Mouse (Mus musculus) ES-E14 (cell line): ENCODE data around the gene Adamtsl4.

Experiments used
- MAFK ChIP-seq: IDR thresholded peaks from 2 replicates; pipeline ENCODE4 v1.6.1; 2014; ENCODE audit warnings: mild to moderate bottlenecking, low read depth, low read length, inconsistent platforms; ENCODE audit not compliant: insufficient read depth
- ZC3H11A ChIP-seq: IDR thresholded peaks from 2 replicates; pipeline ENCODE4 v1.6.1; 2012; ENCODE audit warnings: low read depth, mild to moderate bottlenecking, inconsistent platforms, low read length, borderline replicate concordance
- ZNF384 ChIP-seq: IDR thresholded peaks from 2 replicates; pipeline ENCODE4 v1.6.1; 2012; ENCODE audit warnings: low read depth, low read length, inconsistent platforms

GRCm38 (mm10) chr3:95636072-95636471 lies 51.6 kb downstream of the Adamtsl4 start:
- no peak for TF ChIP-seq MAFK
- TF ChIP-seq ZNF384 = no peak
- no peak for TF ChIP-seq ZC3H11A
